Mouse (Mus musculus) midbrain, embryonic 14.5 days (tissue): ENCODE data around the gene Camta1. TPM values are rescaled to one million over a fixed set of nuclear protein-coding genes. Genes with fewer than 3 reads are reported as not detected.

Experiments
- ATAC-seq: fragments of 200-750 bp; cut with Nextera tagmentation; 2 replicates; pipeline ENCODE4 v1.8.0; 2017; ENCODE audit warnings: moderate number of reproducible peaks, moderate library complexity; ENCODE audit not compliant: low FRiP score, low TSS enrichment
- DNase-seq: peaks from one replicate; pipeline ENCODE4 v3.0.0-alpha.2; 2015
- H3K27ac ChIP-seq: fragments of 300-500 bp; sonication (generic); replicated peaks from 2 replicates; pipeline ENCODE4 v1.5.1; 2014; ENCODE audit warnings: mild to moderate bottlenecking, low read depth, low read length, moderate library complexity
- H3K27me3 ChIP-seq: fragments of 300-500 bp; sonication (generic); 2 replicates; pipeline ENCODE4 v1.6.1; 2014; ENCODE audit warnings: low read length, control low read depth, mixed read lengths; ENCODE audit not compliant: control insufficient read depth, insufficient read depth
- H3K36me3 ChIP-seq: fragments of 300-500 bp; sonication (generic); 2 replicates; pipeline ENCODE4 v1.6.1; 2014; ENCODE audit warnings: low read length, control low read depth; ENCODE audit not compliant: control insufficient read depth, insufficient read depth
- H3K4me1 ChIP-seq: fragments of 300-500 bp; sonication (generic); 2 replicates; pipeline ENCODE4 v1.6.1; 2014; ENCODE audit warnings: mild to moderate bottlenecking, antibody characterized with exemption, low read length, control low read depth; ENCODE audit not compliant: control insufficient read depth, insufficient read depth
- H3K4me2 ChIP-seq: fragments of 300-500 bp; sonication (generic); 2 replicates; pipeline ENCODE4 v1.6.1; 2014; ENCODE audit warnings: mild to moderate bottlenecking, low read length, moderate library complexity
- H3K4me3 ChIP-seq: fragments of 300-500 bp; sonication (generic); replicated peaks from 2 replicates; pipeline ENCODE4 v1.5.1; 2014; ENCODE audit warnings: low read depth, low read length
- H3K9ac ChIP-seq: fragments of 300-500 bp; sonication (generic); replicated peaks from 2 replicates; pipeline ENCODE4 v1.6.1; 2014; ENCODE audit warnings: mild to moderate bottlenecking, low read length, moderate library complexity
- H3K9me3 ChIP-seq: fragments of 300-500 bp; sonication (generic); 2 replicates; pipeline ENCODE4 v1.6.1; 2016; ENCODE audit warnings: low read length, control low read depth, mixed read lengths; ENCODE audit not compliant: control insufficient read depth
- WGBS: fragments of 180-500 bp; shearing (Covaris S2); extraction: QIAGEN DNeasy Blood & Tissue Kit; methylation state at CpG from one replicate; pipeline ENCODE4 v1.1.7; 2014; 5-methylcytosine and 5-hydroxymethylcytosine counted together
- polyA plus RNA-seq: library from polyadenylated mRNA; unstranded; fragments of >200 nt; fragmentation: Nextera tagmentation; extraction: Ambion mirVana; gene quantifications from 2 replicates; pipeline ENCODE4 v1.2.1, GENCODE M21; 2014

The Camta1 gene
- polyA plus RNA-seq, 1 experiment from 2014 or later: 157 TPM

DNA sequence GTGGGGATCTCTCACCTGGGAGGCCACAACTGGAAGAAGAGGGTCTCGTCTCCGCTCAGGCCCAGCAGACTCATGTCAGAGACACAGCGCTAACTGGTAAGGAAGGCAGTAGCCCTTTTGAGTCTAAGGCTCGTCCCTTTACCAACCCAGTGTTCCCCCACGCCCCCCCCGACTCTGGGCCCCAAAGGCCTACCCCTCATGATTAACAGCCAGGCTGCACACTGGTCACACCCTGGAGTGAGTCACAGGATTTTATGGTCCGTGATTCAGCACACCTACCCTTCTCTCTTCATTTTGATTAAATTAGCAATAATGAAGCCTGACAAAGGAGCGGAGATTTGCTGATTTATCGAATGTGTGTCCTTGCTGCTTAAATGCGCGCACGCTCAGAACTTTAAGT lies 515.0 kb downstream of the Camta1 start:
- Histone ChIP-seq H3K9ac (no peak overlapping the region), H3K27ac (peak overlapping the region; percentile 46; the same call in 1 of the 2 replicates), H3K36me3 (no peaks in the 10 kb centered on the region), H3K27me3 (no peaks in the 10 kb centered on the region), H3K4me2 (no peak overlapping the region), H3K4me3 (no peak overlapping the region), H3K9me3 (no peaks in the 10 kb centered on the region), H3K4me1 (peaks cover 6% of the 10 kb centered on the region; the same call in 1 of the 2 replicates)
- no peak for DNase-seq
- no peak for ATAC-seq
- 71% methylated on average over 12 of the region's 12 CpGs for WGBS

DNA sequence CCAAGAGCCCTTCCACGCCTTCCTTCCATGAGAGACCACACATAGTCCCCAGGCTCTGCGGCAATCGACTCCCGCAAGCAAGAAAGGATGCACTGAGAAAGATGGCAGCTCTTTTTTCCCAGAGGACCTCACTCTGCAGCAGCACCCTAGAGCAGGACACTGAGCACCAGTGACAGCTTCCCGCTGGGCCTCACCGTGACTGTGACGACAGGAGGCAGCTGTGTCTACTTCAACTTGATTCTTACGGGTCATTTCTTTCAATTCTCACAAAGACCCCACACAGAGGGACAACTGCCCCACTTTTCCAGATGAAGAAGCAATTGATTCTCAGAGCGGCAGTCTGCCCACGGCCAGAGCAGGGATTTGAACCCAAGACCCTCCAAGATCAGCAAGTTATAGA lies 516.9 kb downstream of the Camta1 start:
- Histone ChIP-seq H3K9me3 (no peaks in the 10 kb centered on the region), H3K36me3 (no peaks in the 10 kb centered on the region), H3K4me3 (no peak overlapping the region), H3K4me1 (peaks cover 6% of the 10 kb centered on the region; the same call in 1 of the 2 replicates), H3K9ac (no peak overlapping the region), H3K4me2 (no peak overlapping the region), H3K27me3 (no peaks in the 10 kb centered on the region), H3K27ac (no peak overlapping the region)
- WGBS: 53% methylated on average over 10 of the region's 10 CpGs
- ATAC-seq: no peak
- no peak for DNase-seq

DNA sequence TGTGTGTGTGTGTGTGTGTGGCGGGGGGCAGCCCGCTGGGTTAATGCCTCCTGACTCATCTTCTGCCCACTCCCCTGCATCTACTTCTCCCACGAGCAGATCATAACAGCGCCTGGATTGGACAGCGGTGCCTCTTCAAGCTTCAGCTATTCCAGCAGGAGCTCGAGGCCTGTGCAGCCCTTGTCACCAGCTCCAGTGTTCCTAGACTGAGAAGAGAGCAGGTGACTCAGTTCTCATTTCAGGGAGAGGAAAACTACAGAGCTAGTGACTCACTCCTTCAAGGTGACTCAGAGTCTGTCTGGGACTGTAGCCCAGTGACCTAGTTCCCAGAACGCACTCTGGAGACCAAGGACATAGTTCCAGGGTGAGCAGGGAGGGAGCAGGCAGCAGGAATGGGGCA lies 522.3 kb downstream of the Camta1 start:
- no peaks in the 10 kb centered on the region for H3K9me3 ChIP-seq

DNA sequence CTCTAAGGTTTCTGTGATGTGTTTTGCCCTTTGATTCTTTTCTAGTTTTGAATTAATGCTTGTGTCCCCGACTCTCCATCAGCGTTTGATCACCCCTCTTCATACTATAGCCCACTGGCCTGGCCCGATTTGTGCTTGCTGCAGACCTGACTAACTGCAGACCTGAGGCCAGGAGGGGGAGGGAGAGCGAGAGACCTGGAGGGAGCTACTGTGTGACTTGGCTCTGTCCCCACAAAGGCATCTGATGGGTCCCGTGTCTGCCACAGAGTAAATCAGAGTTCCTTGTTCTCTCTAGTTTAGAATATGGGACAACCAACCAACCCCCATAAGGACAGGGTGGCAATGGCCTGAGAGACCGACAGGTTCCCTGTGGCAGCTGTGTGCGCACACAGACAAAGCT lies 522.7 kb downstream of the Camta1 start:
- no peak overlapping the region for H3K4me2 ChIP-seq
- no peak overlapping the region for H3K4me3 ChIP-seq
- WGBS: 93% methylated on average over 7 of the region's 7 CpGs

More for the DNA sequence above, 522.3 kb downstream of the Camta1 start:
- H3K27me3 ChIP-seq: no peaks in the 10 kb centered on the region
- H3K36me3 ChIP-seq: no peaks in the 10 kb centered on the region
- no peak overlapping the region for H3K27ac ChIP-seq
- 0 out of 2 replicates have a peak, but pooled peaks cover 9% of the 10 kb centered on the region for H3K4me1 ChIP-seq
- ATAC-seq (no peak), DNase-seq (no peak)
- 80% methylated on average over 6 of the region's 7 CpGs for WGBS
- H3K9ac ChIP-seq: no peak overlapping the region
- H3K4me2 ChIP-seq: no peak overlapping the region
- no peak overlapping the region for H3K4me3 ChIP-seq

DNA sequence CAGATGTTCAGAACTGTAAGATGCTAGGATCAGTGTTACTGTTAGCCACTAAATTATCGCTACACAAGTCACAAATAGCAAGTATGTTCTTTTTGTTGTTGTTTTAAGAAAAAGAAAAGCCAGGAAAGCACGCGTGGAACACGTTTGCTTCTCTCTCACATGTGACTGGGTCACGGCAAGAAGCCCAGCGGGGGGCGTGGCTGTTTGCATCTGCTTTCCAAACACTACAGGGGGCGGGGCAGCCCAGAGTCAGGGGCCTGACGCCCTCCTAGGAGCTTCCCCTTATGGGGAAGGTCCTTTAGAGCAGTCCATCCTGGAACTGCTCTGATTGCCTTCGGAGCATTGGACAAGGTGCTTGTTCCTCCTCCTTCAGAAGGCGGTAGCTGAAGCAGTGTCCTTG lies 524.1 kb downstream of the Camta1 start:
- Histone ChIP-seq H3K27ac (no peak overlapping the region), H3K4me3 (no peak overlapping the region), H3K4me2 (no peak overlapping the region), H3K36me3 (no peaks in the 10 kb centered on the region), H3K4me1 (0 out of 2 replicates have a peak, but pooled peaks cover 9% of the 10 kb centered on the region), H3K9ac (no peak overlapping the region; the same call in 1 of the 2 replicates), H3K27me3 (no peaks in the 10 kb centered on the region), H3K9me3 (no peaks in the 10 kb centered on the region)
- ATAC-seq: no peak
- no peak for DNase-seq
- WGBS: 22% methylated on average over 11 of the region's 11 CpGs

More for the DNA sequence above, 522.7 kb downstream of the Camta1 start:
- DNase-seq (no peak), ATAC-seq (no peak)
- H3K36me3 ChIP-seq: no peaks in the 10 kb centered on the region
- H3K9me3 ChIP-seq: no peaks in the 10 kb centered on the region
- H3K27ac ChIP-seq: no peak overlapping the region
- H3K27me3 ChIP-seq: no peaks in the 10 kb centered on the region
- no peak overlapping the region for H3K9ac ChIP-seq
- 0 out of 2 replicates have a peak, but pooled peaks cover 9% of the 10 kb centered on the region for H3K4me1 ChIP-seq

GRCm38 (mm10) chr4:151336413-151336812 lies 525.3 kb downstream of the Camta1 start:
- H3K9me3 ChIP-seq: no peaks in the 10 kb centered on the region
- H3K4me2 ChIP-seq: no peak overlapping the region
- no peaks in the 10 kb centered on the region for H3K27me3 ChIP-seq
- H3K9ac ChIP-seq: no peak overlapping the region
- ATAC-seq: no peak
- no peaks in the 10 kb centered on the region for H3K36me3 ChIP-seq
- WGBS: 86% methylated on average over 13 of the region's 13 CpGs
- no peak for DNase-seq
- H3K4me3 ChIP-seq: no peak overlapping the region
- 0 out of 2 replicates have a peak, but pooled peaks cover 9% of the 10 kb centered on the region for H3K4me1 ChIP-seq
- no peak overlapping the region for H3K27ac ChIP-seq

DNA sequence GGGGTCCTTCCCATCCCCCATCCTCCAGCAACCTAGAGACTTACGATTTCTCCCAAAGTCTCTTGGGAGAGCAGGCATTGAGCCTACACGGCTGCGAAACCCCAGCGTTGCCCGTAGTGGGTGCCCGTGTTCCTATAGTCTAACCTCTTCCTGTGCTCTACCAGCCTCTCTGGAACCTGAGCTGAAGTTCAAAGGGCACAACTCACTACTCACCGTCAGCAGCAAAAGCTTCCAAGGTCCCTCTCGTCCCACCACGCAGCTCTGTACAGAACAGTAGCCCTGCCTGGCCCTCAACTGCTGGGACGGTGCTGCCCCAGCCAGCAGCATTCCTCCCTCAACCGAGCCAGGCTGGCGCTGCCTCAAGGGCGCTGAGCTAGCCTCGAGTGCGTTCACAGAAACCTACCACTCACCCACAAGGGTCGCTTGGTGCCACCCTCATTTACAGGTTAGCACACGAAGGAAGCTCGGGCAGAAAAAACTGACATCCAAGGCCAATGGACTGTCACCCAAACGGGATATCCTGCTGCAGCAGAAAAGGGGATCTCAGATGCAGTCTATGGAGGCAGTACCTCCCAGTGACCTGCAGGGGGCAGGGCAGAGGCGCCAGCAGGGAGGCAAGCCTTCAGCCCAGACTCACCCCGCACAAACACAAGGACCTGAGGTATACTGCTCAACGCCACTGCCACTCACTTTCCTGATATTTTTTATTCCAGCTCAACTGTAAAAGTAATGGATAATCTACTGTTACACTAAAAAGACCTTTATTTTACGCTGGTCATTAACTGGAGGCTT lies 526.5 kb downstream of the Camta1 start:
- ATAC-seq: no peak

GRCm38 (mm10) chr4:151332074-151332849 lies 529.4 kb downstream of the Camta1 start:
- Histone ChIP-seq H3K4me3 (no peak overlapping the region), H3K4me2 (no peak overlapping the region), H3K9me3 (no peaks in the 10 kb centered on the region), H3K36me3 (no peaks in the 10 kb centered on the region), H3K9ac (no peak overlapping the region), H3K4me1 (no peaks in the 10 kb centered on the region), H3K27ac (0 out of 2 replicates have a peak overlapping the region, but pooled peaks have one; percentile 26), H3K27me3 (no peaks in the 10 kb centered on the region)
- DNase-seq (no peak), ATAC-seq (no peak)
- 61% methylated on average over 19 of the region's 19 CpGs for WGBS

More for the DNA sequence above, 526.5 kb downstream of the Camta1 start:
- H3K27me3 ChIP-seq: no peaks in the 10 kb centered on the region
- peak; percentile 82 for DNase-seq
- no peaks in the 10 kb centered on the region for H3K9me3 ChIP-seq
- H3K27ac ChIP-seq: no peak overlapping the region
- 43% methylated on average over 23 of the region's 23 CpGs for WGBS
- H3K9ac ChIP-seq: no peak overlapping the region
- H3K4me3 ChIP-seq: no peak overlapping the region
- H3K36me3 ChIP-seq: no peaks in the 10 kb centered on the region
- 0 out of 2 replicates have a peak, but pooled peaks cover 9% of the 10 kb centered on the region for H3K4me1 ChIP-seq
- H3K4me2 ChIP-seq: no peak overlapping the region
